In the genomic region with DNA sequence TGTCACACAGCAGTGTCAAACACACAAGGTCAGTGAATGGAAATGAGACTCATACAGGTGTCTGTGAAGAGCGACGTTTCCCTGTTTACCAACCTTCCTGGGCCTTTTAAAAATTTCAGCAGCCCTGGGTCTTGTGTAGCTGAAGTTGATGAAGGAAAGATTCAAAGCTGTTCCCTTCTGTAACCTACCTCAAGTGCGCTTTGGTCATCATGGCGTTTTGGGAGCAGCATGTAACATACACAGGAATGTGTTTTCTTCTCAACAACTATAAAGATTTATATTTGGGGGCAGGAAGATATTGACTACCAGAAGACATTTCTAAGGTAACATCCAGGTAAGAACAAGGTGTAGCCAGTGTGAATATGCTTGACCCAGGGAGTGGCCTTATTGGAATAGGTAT, we compare ENCODE assay signal across 19 mouse cellular contexts.
DNase-seq lines count a peak whose midpoint lies in the region; ATAC-seq lines count a peak whose summit lies in the region.
"Had no signal": no experiment of that assay in that cellular context is flagged by ENCODE, and none has a peak within 500 bp of the region (broad histone marks: within the 10 kb centered on the region; RNA-seq: fewer than 3 reads in every experiment).

No protein-coding gene starts in this region.

- WGBS in midbrain, embryonic 11.5 days, result 93% methylated on average over 4 of the region's 4 CpGs
- WGBS in midbrain, embryonic 16.5 days, result 94% methylated on average over 4 of the region's 4 CpGs

- no peaks in the 10 kb centered on the region for H3K27me3 ChIP-seq in midbrain, embryonic 11.5 days (ENCODE audit: control insufficient read depth, insufficient read depth, low read length)
- no peaks in the 10 kb centered on the region for H3K27me3 ChIP-seq in midbrain, embryonic 16.5 days (ENCODE audit: control insufficient read depth, insufficient read depth, low read depth, low read length)
- H3K27me3 ChIP-seq: CH12.LX, Patski had no signal

- H3K9ac ChIP-seq in midbrain, embryonic 11.5 days (ENCODE audit: low read length), result no peak overlapping the region
- no peak overlapping the region for H3K9ac ChIP-seq in midbrain, embryonic 16.5 days (ENCODE audit: low read depth, low read length)

- H3K4me3 ChIP-seq in midbrain, embryonic 11.5 days (ENCODE audit: low read depth, low read length), result no peak overlapping the region
- no peak overlapping the region for H3K4me3 ChIP-seq in midbrain, embryonic 16.5 days (ENCODE audit: low read depth, low read length)

- no peak overlapping the region for H3K4me2 ChIP-seq in midbrain, embryonic 11.5 days
- no peak overlapping the region for H3K4me2 ChIP-seq in midbrain, embryonic 16.5 days (ENCODE audit: low read length)

- DNase-seq in heart, adult 11 months, result peak; percentile 78
- no peak for DNase-seq in heart, postnatal 36 days
- DNase-seq in midbrain, embryonic 11.5 days (ENCODE audit: low spot score, missing footprints), result peak; percentile 73
- DNase-seq: adrenal gland, adult 2 months; adrenal gland, adult 8-10 months; adrenal gland, postnatal 10 days; adrenal gland, postnatal 14 days; adrenal gland, postnatal 25 days; adrenal gland, postnatal 36 days; B cell, adult 2 months; cerebellum, adult 11 months; cerebellum, adult 11-12 months; cerebellum, adult 18-20 months had no signal

- no peaks in the 10 kb centered on the region for H3K36me3 ChIP-seq in midbrain, embryonic 11.5 days (ENCODE audit: control insufficient read depth, insufficient read depth, low read length)
- no peaks in the 10 kb centered on the region for H3K36me3 ChIP-seq in midbrain, embryonic 16.5 days (ENCODE audit: control insufficient read depth, insufficient read depth, low read length)
- H3K36me3 ChIP-seq: G1E had no signal

- no peak overlapping the region for H3K27ac ChIP-seq in midbrain, embryonic 11.5 days (ENCODE audit: low read depth, low read length)
- H3K27ac ChIP-seq in midbrain, embryonic 16.5 days (ENCODE audit: low read length), result no peak overlapping the region

- no peaks in the 10 kb centered on the region for H3K9me3 ChIP-seq in midbrain, embryonic 11.5 days (ENCODE audit: control insufficient read depth, low read length)
- no peaks in the 10 kb centered on the region for H3K9me3 ChIP-seq in midbrain, embryonic 16.5 days (replicated peaks; ENCODE audit: control insufficient read depth, low read length, poor library complexity, severe bottlenecking)

- no peak for ATAC-seq in midbrain, embryonic 11.5 days (ENCODE audit: low FRiP score)
- no peak for ATAC-seq in midbrain, embryonic 16.5 days
- ATAC-seq: activated CD4-positive, CD25-positive, alpha-beta regulatory T cell, adult 4 months; CD4-positive, CD25-positive, alpha-beta regulatory T cell, adult 4 months; Patski had no signal

- no peaks in the 10 kb centered on the region for H3K4me1 ChIP-seq in midbrain, embryonic 11.5 days (ENCODE audit: control insufficient read depth, insufficient read depth, low read length)
- peaks cover 4% of the 10 kb centered on the region for H3K4me1 ChIP-seq in midbrain, embryonic 16.5 days (ENCODE audit: control insufficient read depth, insufficient read depth, low read length)

- intact Hi-C loops in heart, postnatal 36 days (cut with DNase I), result no loop called here

Comparison
In these comparisons a context has a peak if more than half of its experiments do, and no peak if none do; other contexts are left out.
1. DNase-seq: peak in heart, adult 11 months (single experiment) and midbrain, embryonic 11.5 days (single experiment); none in heart, postnatal 36 days (0 of 2).